Mouse (Mus musculus) c-Kit-positive CD71-negative TER-119-negative erythroid progenitor cells, embryonic 14.5 days (primary cell): ENCODE measurements around the gene Asic2.

Experiments
- DNase-seq: peaks from one replicate; pipeline ENCODE4 v3.0.0-alpha.2; 2013; ENCODE audit warnings: low read depth

The Asic2 gene

GRCm38 (mm10) chr11:81968401-81968881 is at the start of gene Asic2:
Gene Asic2, minus strand, starts transcription at chr11:81968457.
- no peak for DNase-seq

GRCm38 (mm10) chr11:82016181-82016780 is 48.0 kb upstream of the Asic2 start:
- no peak for DNase-seq

GRCm38 (mm10) chr11:82015066-82015465 is 46.8 kb upstream of the Asic2 start:
- DNase-seq: no peak

- no peak for DNase-seq
Measured at GRCm38 (mm10) chr11:82013756-82014155, 45.5 kb upstream of the Asic2 start.

GRCm38 (mm10) chr11:82011411-82012193 is 43.3 kb upstream of the Asic2 start:
- no peak for DNase-seq

GRCm38 (mm10) chr11:82010115-82010514 is 41.9 kb upstream of the Asic2 start:
- DNase-seq: no peak

- DNase-seq: peak; percentile 37
Measured at GRCm38 (mm10) chr11:82006796-82007423, 38.7 kb upstream of the Asic2 start.

GRCm38 (mm10) chr11:82004810-82005209 is 36.6 kb upstream of the Asic2 start:
- peak; percentile 29 for DNase-seq

GRCm38 (mm10) chr11:82000581-82000980 is 32.3 kb upstream of the Asic2 start:
- DNase-seq: no peak

GRCm38 (mm10) chr11:81999469-81999868 is 31.2 kb upstream of the Asic2 start:
- no peak for DNase-seq

GRCm38 (mm10) chr11:81998646-81999045 is 30.4 kb upstream of the Asic2 start:
- no peak for DNase-seq

- no peak for DNase-seq
Measured at GRCm38 (mm10) chr11:81997085-81997484, 28.8 kb upstream of the Asic2 start.

- DNase-seq: peak; percentile 58
Measured at GRCm38 (mm10) chr11:81996172-81996841, 28.1 kb upstream of the Asic2 start.

- DNase-seq: peak; percentile 63
Measured at GRCm38 (mm10) chr11:81983146-81983545, 14.9 kb upstream of the Asic2 start.

- no peak for DNase-seq
Measured at GRCm38 (mm10) chr11:81982191-81982590, 13.9 kb upstream of the Asic2 start.

- no peak for DNase-seq
Measured at GRCm38 (mm10) chr11:81974577-81974976, 6.3 kb upstream of the Asic2 start.

- no peak for DNase-seq
Measured at GRCm38 (mm10) chr11:81973699-81974098, 5.4 kb upstream of the Asic2 start.

- peak; percentile 7 for DNase-seq
Measured at GRCm38 (mm10) chr11:81972044-81972443, 3.8 kb upstream of the Asic2 start.

GRCm38 (mm10) chr11:81966626-81967289 is 1.5 kb downstream of the Asic2 start:
- peak; percentile 7 for DNase-seq

GRCm38 (mm10) chr11:81965653-81966625 is 2.3 kb downstream of the Asic2 start:
- DNase-seq: no peak

- no peak for DNase-seq
Measured at GRCm38 (mm10) chr11:81964561-81964960, 3.7 kb downstream of the Asic2 start.
